Mouse (Mus musculus) heart, embryonic 10.5 days (tissue): ENCODE data around the gene Kcnj15. TPM values are rescaled to one million over a fixed set of nuclear protein-coding genes. Genes with fewer than 3 reads are reported as not detected.

Source experiments
- DNase-seq: peaks from one replicate; pipeline ENCODE4 v3.0.0-alpha.2; 2017; ENCODE audit warnings: low spot score
- H3K27ac ChIP-seq: fragments of 300-500 bp; sonication (generic); 2 replicates; pipeline ENCODE4 v1.5.1; 2016; ENCODE audit warnings: mild to moderate bottlenecking
- H3K27me3 ChIP-seq: fragments of 300-500 bp; sonication (generic); 2 replicates; pipeline ENCODE4 v1.6.1; 2016; ENCODE audit warnings: mild to moderate bottlenecking; ENCODE audit not compliant: poor library complexity, insufficient read depth, severe bottlenecking
- H3K36me3 ChIP-seq: fragments of 300-500 bp; sonication (generic); 2 replicates; pipeline ENCODE4 v1.6.1; 2016; ENCODE audit warnings: mild to moderate bottlenecking, moderate library complexity
- H3K4me1 ChIP-seq: fragments of 300-500 bp; sonication (generic); 2 replicates; pipeline ENCODE4 v1.6.1; 2016; ENCODE audit warnings: mild to moderate bottlenecking
- H3K4me3 ChIP-seq: fragments of 300-500 bp; sonication (generic); 2 replicates; pipeline ENCODE4 v1.5.1; 2016; ENCODE audit warnings: mild to moderate bottlenecking, moderate library complexity
- H3K9me3 ChIP-seq: fragments of 300-500 bp; sonication (generic); 2 replicates; pipeline ENCODE4 v1.6.1; 2016; ENCODE audit warnings: mild to moderate bottlenecking, moderate library complexity
- WGBS: fragments of 180-500 bp; shearing (Covaris S2); methylation state at CpG from one replicate; pipeline ENCODE4 v1.1.7; 2016; 5-methylcytosine and 5-hydroxymethylcytosine counted together
- polyA plus RNA-seq: library from polyadenylated mRNA; unstranded; fragments of >200 nt; fragmentation: Nextera tagmentation; extraction: Ambion mirVana; gene quantifications from 2 replicates; pipeline ENCODE4 v1.2.1, GENCODE M21; 2016

Gene Kcnj15
- polyA plus RNA-seq, 1 experiment from 2014 or later: 0.26 TPM

- no peak overlapping the region for H3K27ac ChIP-seq
- H3K4me1 ChIP-seq: 0 out of 2 replicates have a peak, but pooled peaks cover 4% of the 10 kb centered on the region
- H3K4me3 ChIP-seq: no peak overlapping the region
- no peak for DNase-seq
- 52% methylated on average over 4 of the region's 4 CpGs for WGBS
- H3K27me3 ChIP-seq: peaks cover 7% of the 10 kb centered on the region; the same call in 1 of the 2 replicates
- no peaks in the 10 kb centered on the region for H3K36me3 ChIP-seq
- no peaks in the 10 kb centered on the region for H3K9me3 ChIP-seq
Measured at GRCm38 (mm10) chr16:95259505-95259904, 2.1 kb downstream of the Kcnj15 start.

GRCm38 (mm10) chr16:95260693-95261092 is 3.3 kb downstream of the Kcnj15 start:
- no peaks in the 10 kb centered on the region for H3K36me3 ChIP-seq
- 72% methylated on average over 5 of the region's 5 CpGs for WGBS
- H3K27ac ChIP-seq: no peak overlapping the region
- DNase-seq: no peak
- H3K4me3 ChIP-seq: no peak overlapping the region
- peaks cover 7% of the 10 kb centered on the region; the same call in 1 of the 2 replicates for H3K27me3 ChIP-seq
- no peaks in the 10 kb centered on the region for H3K9me3 ChIP-seq
- H3K4me1 ChIP-seq: 0 out of 2 replicates have a peak, but pooled peaks cover 4% of the 10 kb centered on the region

- Histone ChIP-seq H3K9me3 (no peaks in the 10 kb centered on the region), H3K36me3 (no peaks in the 10 kb centered on the region), H3K4me1 (0 out of 2 replicates have a peak, but pooled peaks cover 4% of the 10 kb centered on the region), H3K27ac (no peak overlapping the region), H3K4me3 (no peak overlapping the region), H3K27me3 (peaks cover 7% of the 10 kb centered on the region; the same call in 1 of the 2 replicates)
- no peak for DNase-seq
- 64% methylated on average over 4 of the region's 4 CpGs for WGBS
Measured at GRCm38 (mm10) chr16:95261807-95262206, 4.4 kb downstream of the Kcnj15 start.

- Histone ChIP-seq H3K4me1 (0 out of 2 replicates have a peak, but pooled peaks cover 6% of the 10 kb centered on the region), H3K4me3 (no peak overlapping the region), H3K9me3 (no peaks in the 10 kb centered on the region), H3K27me3 (no peaks in the 10 kb centered on the region), H3K36me3 (no peaks in the 10 kb centered on the region), H3K27ac (no peak overlapping the region)
- no peak for DNase-seq
- WGBS: 76% methylated on average over 15 of the region's 15 CpGs
Measured at GRCm38 (mm10) chr16:95262706-95263363, 5.5 kb downstream of the Kcnj15 start.

- Histone ChIP-seq H3K4me3 (no peak overlapping the region), H3K4me1 (0 out of 2 replicates have a peak, but pooled peaks cover 11% of the 10 kb centered on the region), H3K27me3 (no peaks in the 10 kb centered on the region), H3K27ac (no peak overlapping the region), H3K9me3 (no peaks in the 10 kb centered on the region), H3K36me3 (no peaks in the 10 kb centered on the region)
- DNase-seq: no peak
- WGBS: 55% methylated on average over 5 of the region's 5 CpGs
Measured at GRCm38 (mm10) chr16:95264324-95264723, 7.0 kb downstream of the Kcnj15 start.

GRCm38 (mm10) chr16:95267481-95268183 is 10.3 kb downstream of the Kcnj15 start:
- Histone ChIP-seq H3K27ac (no peak overlapping the region; the same call in 1 of the 2 replicates), H3K36me3 (no peaks in the 10 kb centered on the region), H3K27me3 (no peaks in the 10 kb centered on the region), H3K9me3 (no peaks in the 10 kb centered on the region), H3K4me3 (no peak overlapping the region), H3K4me1 (0 out of 2 replicates have a peak, but pooled peaks cover 11% of the 10 kb centered on the region)
- 43% methylated on average over 11 of the region's 11 CpGs for WGBS
- DNase-seq: no peak

- DNase-seq: no peak
- H3K36me3 ChIP-seq: no peaks in the 10 kb centered on the region
- 68% methylated on average over 6 of the region's 6 CpGs for WGBS
Measured at GRCm38 (mm10) chr16:95269610-95270009, 12.3 kb downstream of the Kcnj15 start.

GRCm38 (mm10) chr16:95273101-95273500 is 15.7 kb downstream of the Kcnj15 start:
- no peak overlapping the region for H3K27ac ChIP-seq
- H3K36me3 ChIP-seq: no peaks in the 10 kb centered on the region
- H3K4me1 ChIP-seq: 0 out of 2 replicates have a peak, but pooled peaks cover 4% of the 10 kb centered on the region
- no peak overlapping the region for H3K4me3 ChIP-seq
- WGBS: 66% methylated on average over 2 of the region's 2 CpGs
- DNase-seq: no peak
- H3K27me3 ChIP-seq: no peaks in the 10 kb centered on the region
- no peaks in the 10 kb centered on the region for H3K9me3 ChIP-seq

More at GRCm38 (mm10) chr16:95269610-95270009, 12.3 kb downstream of the Kcnj15 start:
- H3K4me1 ChIP-seq: 0 out of 2 replicates have a peak, but pooled peaks cover 7% of the 10 kb centered on the region
- no peak overlapping the region for H3K27ac ChIP-seq
- no peaks in the 10 kb centered on the region for H3K27me3 ChIP-seq
- no peak overlapping the region for H3K4me3 ChIP-seq
- no peaks in the 10 kb centered on the region for H3K9me3 ChIP-seq

- Histone ChIP-seq H3K27ac (no peak overlapping the region), H3K9me3 (no peaks in the 10 kb centered on the region), H3K36me3 (no peaks in the 10 kb centered on the region), H3K4me3 (no peak overlapping the region), H3K4me1 (no peaks in the 10 kb centered on the region), H3K27me3 (no peaks in the 10 kb centered on the region)
- DNase-seq: no peak
- WGBS: 81% methylated on average over 10 of the region's 10 CpGs
Measured at GRCm38 (mm10) chr16:95275713-95276502, 18.6 kb downstream of the Kcnj15 start.

- Histone ChIP-seq H3K9me3 (no peaks in the 10 kb centered on the region), H3K4me1 (no peaks in the 10 kb centered on the region), H3K36me3 (no peaks in the 10 kb centered on the region), H3K27me3 (no peaks in the 10 kb centered on the region), H3K27ac (no peak overlapping the region), H3K4me3 (no peak overlapping the region)
- no peak for DNase-seq
- 52% methylated on average over 3 of the region's 3 CpGs for WGBS
Measured at GRCm38 (mm10) chr16:95279015-95279414, 21.7 kb downstream of the Kcnj15 start.

GRCm38 (mm10) chr16:95280338-95280737 is 23.0 kb downstream of the Kcnj15 start:
- H3K27ac ChIP-seq: no peak overlapping the region
- no peak for DNase-seq
- 92% methylated on average over 3 of the region's 3 CpGs for WGBS
- no peaks in the 10 kb centered on the region for H3K9me3 ChIP-seq
- H3K4me3 ChIP-seq: no peak overlapping the region
- no peaks in the 10 kb centered on the region for H3K27me3 ChIP-seq
- H3K36me3 ChIP-seq: no peaks in the 10 kb centered on the region
- H3K4me1 ChIP-seq: no peaks in the 10 kb centered on the region

GRCm38 (mm10) chr16:95283369-95283768 is 26.0 kb downstream of the Kcnj15 start:
- no peak overlapping the region for H3K4me3 ChIP-seq
- H3K36me3 ChIP-seq: no peaks in the 10 kb centered on the region
- WGBS: 86% methylated on average over 10 of the region's 10 CpGs
- H3K9me3 ChIP-seq: no peaks in the 10 kb centered on the region
- H3K27me3 ChIP-seq: no peaks in the 10 kb centered on the region
- no peak overlapping the region for H3K27ac ChIP-seq
- H3K4me1 ChIP-seq: no peaks in the 10 kb centered on the region; the same call in 1 of the 2 replicates
- no peak for DNase-seq
